Mouse (Mus musculus) intestine, embryonic 16.5 days (tissue): ENCODE results near the gene Olfr644. TPM values are rescaled to one million over a fixed set of nuclear protein-coding genes. Genes with fewer than 3 reads are reported as not detected.

Experiments
- ATAC-seq: fragments of 200-750 bp; cut with Nextera tagmentation; 2 replicates; pipeline ENCODE4 v1.8.0; 2017; ENCODE audit warnings: moderate TSS enrichment, moderate library complexity
- H3K27ac ChIP-seq: fragments of 300-500 bp; sonication (generic); 2 replicates; pipeline ENCODE4 v1.5.1; 2014; ENCODE audit warnings: mild to moderate bottlenecking, low read length
- H3K27me3 ChIP-seq: fragments of 300-500 bp; sonication (generic); replicated peaks from 2 replicates; pipeline ENCODE4 v1.6.1; 2014; ENCODE audit warnings: low read length, control low read depth, mixed read lengths; ENCODE audit not compliant: control insufficient read depth, insufficient read depth
- H3K36me3 ChIP-seq: fragments of 300-500 bp; sonication (generic); 2 replicates; pipeline ENCODE4 v1.6.1; 2014; ENCODE audit warnings: low read length, control low read depth; ENCODE audit not compliant: control insufficient read depth, insufficient read depth
- H3K4me1 ChIP-seq: fragments of 300-500 bp; sonication (generic); 2 replicates; pipeline ENCODE4 v1.6.1; 2014; ENCODE audit warnings: low read length, control low read depth, mixed read lengths; ENCODE audit not compliant: control insufficient read depth, insufficient read depth
- H3K4me2 ChIP-seq: fragments of 300-500 bp; sonication (generic); 2 replicates; pipeline ENCODE4 v1.6.1; 2014; ENCODE audit warnings: low read depth, low read length, control low read depth
- H3K4me3 ChIP-seq: fragments of 300-500 bp; sonication (generic); 2 replicates; pipeline ENCODE4 v1.5.1; 2014; ENCODE audit warnings: mild to moderate bottlenecking, low read length
- H3K9ac ChIP-seq: fragments of 300-500 bp; sonication (generic); 2 replicates; pipeline ENCODE4 v1.6.1; 2014; ENCODE audit warnings: low read depth, low read length
- H3K9me3 ChIP-seq: fragments of 300-500 bp; sonication (generic); 2 replicates; pipeline ENCODE4 v1.6.1; 2016; ENCODE audit warnings: low read length, control low read depth; ENCODE audit not compliant: control insufficient read depth
- WGBS: fragments of 180-500 bp; shearing (Covaris S2); extraction: QIAGEN DNeasy Blood & Tissue Kit; methylation state at CpG from one replicate; pipeline ENCODE4 v1.1.7; 2014; 5-methylcytosine and 5-hydroxymethylcytosine counted together
- polyA plus RNA-seq: library from polyadenylated mRNA; unstranded; fragments of >200 nt; fragmentation: Nextera tagmentation; extraction: Ambion mirVana; gene quantifications from 2 replicates; pipeline ENCODE4 v1.2.1, GENCODE M21; 2015

Olfr644 gene
- polyA plus RNA-seq, 1 experiment from 2014 or later = not detected

- H3K4me3 ChIP-seq = no peak overlapping the region
- no peaks in the 10 kb centered on the region for H3K9me3 ChIP-seq
- no peak for ATAC-seq
- WGBS = 83% methylated on average over 3 of the region's 3 CpGs
- H3K4me1 ChIP-seq = no peaks in the 10 kb centered on the region
- H3K4me2 ChIP-seq = no peak overlapping the region
- H3K36me3 ChIP-seq = no peaks in the 10 kb centered on the region
- no peak overlapping the region for H3K9ac ChIP-seq
- no peak overlapping the region for H3K27ac ChIP-seq
- no peaks in the 10 kb centered on the region for H3K27me3 ChIP-seq
These were observed 44.7 kb downstream of the Olfr644 start for GRCm38 (mm10) chr7:104026978-104027377.

- H3K27ac ChIP-seq = no peak within 1 kb of the TSS
- no peak for ATAC-seq
- H3K4me2 ChIP-seq = no peak within 1 kb of the TSS
- 71% methylated on average over 6 of the region's 6 CpGs for WGBS
- no peaks in the 10 kb centered on the region for H3K36me3 ChIP-seq
- no peak within 1 kb of the TSS for H3K9ac ChIP-seq
- no peaks in the 10 kb centered on the region for H3K9me3 ChIP-seq
- H3K4me1 ChIP-seq = no peaks in the 10 kb centered on the region
- H3K4me3 ChIP-seq = no peak within 1 kb of the TSS
- no peaks in the 10 kb centered on the region for H3K27me3 ChIP-seq
These were observed 46.2 kb downstream of the Olfr644 start, which contains the start of gene Olfr640 for GRCm38 (mm10) chr7:104025473-104025872. Gene Olfr640, minus strand, starts transcription at chr7:104025573.

GRCm38 (mm10) chr7:104021651-104022050 is 50.0 kb downstream of the Olfr644 start:
- H3K4me3 ChIP-seq = no peak overlapping the region
- 93% methylated on average over 6 of the region's 6 CpGs for WGBS
- H3K9ac ChIP-seq = no peak overlapping the region
- no peak for ATAC-seq
- H3K9me3 ChIP-seq = no peaks in the 10 kb centered on the region
- H3K36me3 ChIP-seq = no peaks in the 10 kb centered on the region
- no peak overlapping the region for H3K27ac ChIP-seq
- H3K4me1 ChIP-seq = no peaks in the 10 kb centered on the region
- no peak overlapping the region for H3K4me2 ChIP-seq
- no peaks in the 10 kb centered on the region for H3K27me3 ChIP-seq

- Histone ChIP-seq H3K27ac (no peak overlapping the region), H3K4me1 (no peaks in the 10 kb centered on the region), H3K9me3 (no peaks in the 10 kb centered on the region), H3K36me3 (no peaks in the 10 kb centered on the region), H3K27me3 (no peaks in the 10 kb centered on the region), H3K9ac (no peak overlapping the region), H3K4me2 (no peak overlapping the region), H3K4me3 (no peak overlapping the region)
- 93% methylated on average over 1 of the region's 1 CpGs for WGBS
- no peak for ATAC-seq
These were observed 52.7 kb downstream of the Olfr644 start for GRCm38 (mm10) chr7:104018953-104019352.

- ATAC-seq = no peak
- Histone ChIP-seq H3K27ac (no peak within 1 kb of the TSS), H3K36me3 (no peaks in the 10 kb centered on the region), H3K9me3 (no peaks in the 10 kb centered on the region), H3K4me3 (no peak within 1 kb of the TSS), H3K27me3 (no peaks in the 10 kb centered on the region), H3K4me2 (no peak within 1 kb of the TSS), H3K9ac (no peak within 1 kb of the TSS), H3K4me1 (no peaks in the 10 kb centered on the region)
These were observed 54.5 kb downstream of the Olfr644 start, which contains the start of gene Olfr639 for GRCm38 (mm10) chr7:104017203-104017602. Gene Olfr639, minus strand, starts transcription at chr7:104017303.

Other genes starting within 250 kb of the Olfr644 start
- gene Hbb-bs, start 243.8 kb downstream of the Olfr644 start, polyA plus RNA-seq = 6,207 and 7,496 TPM in 2 replicates
- not detected in 2 replicates for gene Hbb-bh2, start 231.3 kb downstream of the Olfr644 start, polyA plus RNA-seq
- gene Hbb-bh1, start 228.7 kb downstream of the Olfr644 start, polyA plus RNA-seq = 0.64 and 1.2 TPM in 2 replicates
- 30.0 and 42.2 TPM in 2 replicates for gene Hbb-y, start 218.7 kb downstream of the Olfr644 start, polyA plus RNA-seq
- gene Olfr66, start 185.6 kb downstream of the Olfr644 start, polyA plus RNA-seq = not detected in 2 replicates
- gene Olfr64, start 177.4 kb downstream of the Olfr644 start, polyA plus RNA-seq = not detected in 2 replicates
- not detected in 2 replicates for gene Olfr65, start 168.4 kb downstream of the Olfr644 start, polyA plus RNA-seq
- not detected in 2 replicates for gene Olfr631, start 143.0 kb downstream of the Olfr644 start, polyA plus RNA-seq
- gene Olfr632, start 137.5 kb downstream of the Olfr644 start, polyA plus RNA-seq = not detected in 2 replicates
- not detected in 2 replicates for gene Olfr633, start 127.4 kb downstream of the Olfr644 start, polyA plus RNA-seq
- not detected in 2 replicates for gene Olfr635, start 100.7 kb downstream of the Olfr644 start, polyA plus RNA-seq
- not detected in 2 replicates for gene Olfr638, start 73.1 kb downstream of the Olfr644 start, polyA plus RNA-seq
- not detected in 2 replicates for gene Olfr639, start 54.6 kb downstream of the Olfr644 start, polyA plus RNA-seq
- gene Olfr640, start 46.3 kb downstream of the Olfr644 start, polyA plus RNA-seq = not detected in 2 replicates
- not detected in 2 replicates for gene Olfr641, start 36.4 kb downstream of the Olfr644 start, polyA plus RNA-seq
- not detected in 2 replicates for gene Olfr642, start 19.2 kb downstream of the Olfr644 start, polyA plus RNA-seq
- gene 4930516K23Rik, start 10.4 kb downstream of the Olfr644 start, polyA plus RNA-seq = not detected in 2 replicates
- not detected in 2 replicates for gene Olfr645, start 13.6 kb upstream of the Olfr644 start, polyA plus RNA-seq
- not detected in 2 replicates for gene Olfr646, start 33.0 kb upstream of the Olfr644 start, polyA plus RNA-seq
- gene Ubqln5, start 58.0 kb upstream of the Olfr644 start, polyA plus RNA-seq = not detected in 2 replicates
- not detected in 2 replicates for gene Olfr643, start 65.5 kb upstream of the Olfr644 start, polyA plus RNA-seq
- not detected in 2 replicates for gene Ubqln3, start 71.4 kb upstream of the Olfr644 start, polyA plus RNA-seq
- gene Ubqlnl, start 78.7 kb upstream of the Olfr644 start, polyA plus RNA-seq = not detected in 2 replicates
- gene Olfm5, start 93.0 kb upstream of the Olfr644 start, polyA plus RNA-seq = not detected in 2 replicates
- 0.11 and 0.20 TPM in 2 replicates for gene Olfr648, start 111.5 kb upstream of the Olfr644 start, polyA plus RNA-seq
- gene Olfr649, start 124.1 kb upstream of the Olfr644 start, polyA plus RNA-seq = not detected in 2 replicates
- 0.78 and 1.2 TPM in 2 replicates for gene Trim6, start 146.9 kb upstream of the Olfr644 start, polyA plus RNA-seq
- 2.0 and 2.6 TPM in 2 replicates for gene Trim34a, start 172.6 kb upstream of the Olfr644 start, polyA plus RNA-seq
- gene Trim5, start 216.2 kb upstream of the Olfr644 start, polyA plus RNA-seq = 0.33 and 0.47 TPM in 2 replicates
- gene Trim12a, start 243.6 kb upstream of the Olfr644 start, polyA plus RNA-seq = 5.1 and 6.3 TPM in 2 replicates